Mouse (Mus musculus) kidney, postnatal 4 days (tissue): ENCODE data around the gene Fez2.

Experiments
- DNase-seq, 2 experiments: peaks; one replicate each; pipeline ENCODE4 v3.0.0; 2021; ENCODE audit warnings: mixed read lengths in 2 of 2

Gene Fez2

DNA sequence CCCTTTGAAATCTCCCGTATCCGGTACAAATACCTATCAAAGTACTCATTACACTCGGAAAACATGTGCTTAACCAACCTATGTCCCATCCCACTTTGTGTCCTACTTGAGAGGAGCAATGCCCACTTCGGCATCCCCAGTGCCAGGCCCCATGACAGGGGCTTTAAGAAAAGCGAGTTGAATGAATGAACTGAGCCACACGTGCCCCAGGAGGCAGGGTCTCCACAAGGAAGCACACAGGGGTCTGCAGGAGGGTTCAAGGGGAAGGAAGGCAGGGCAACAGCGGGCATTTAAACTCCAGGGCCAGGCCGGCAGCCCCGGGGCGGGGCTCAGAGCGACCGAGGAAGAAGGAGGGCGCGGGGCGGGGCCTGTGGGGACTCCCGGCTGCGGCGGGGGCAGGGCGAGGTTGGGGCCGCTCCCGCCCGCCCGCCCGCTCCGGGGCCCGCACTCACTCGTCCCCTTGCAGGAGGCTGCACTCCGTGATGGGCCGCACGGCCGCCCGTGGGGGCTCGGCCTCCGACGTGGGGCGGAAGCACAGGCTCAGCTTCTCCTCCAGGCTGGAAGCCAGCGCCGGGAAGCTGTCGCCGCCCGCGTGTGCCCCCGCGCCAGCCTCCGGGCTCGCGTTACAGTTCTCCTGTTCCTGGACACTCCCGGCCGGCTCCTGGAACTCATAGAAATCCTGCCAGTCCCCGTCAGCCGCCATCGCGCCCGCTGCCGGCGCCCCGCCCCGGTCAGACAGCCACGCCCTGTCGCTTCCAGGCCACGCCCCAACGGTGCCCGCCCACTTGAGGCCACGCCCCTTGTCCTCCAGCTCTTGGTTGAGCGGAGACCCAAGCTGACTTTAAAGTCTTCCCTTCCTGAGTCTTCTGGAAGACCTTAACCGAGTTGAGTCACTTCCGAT is at the start of gene Fez2:
Gene Fez2, minus strand, starts transcription at position 772 of the 901 bp plus-strand sequence.
- DNase-seq, result peak; percentile 97 to 98

DNA sequence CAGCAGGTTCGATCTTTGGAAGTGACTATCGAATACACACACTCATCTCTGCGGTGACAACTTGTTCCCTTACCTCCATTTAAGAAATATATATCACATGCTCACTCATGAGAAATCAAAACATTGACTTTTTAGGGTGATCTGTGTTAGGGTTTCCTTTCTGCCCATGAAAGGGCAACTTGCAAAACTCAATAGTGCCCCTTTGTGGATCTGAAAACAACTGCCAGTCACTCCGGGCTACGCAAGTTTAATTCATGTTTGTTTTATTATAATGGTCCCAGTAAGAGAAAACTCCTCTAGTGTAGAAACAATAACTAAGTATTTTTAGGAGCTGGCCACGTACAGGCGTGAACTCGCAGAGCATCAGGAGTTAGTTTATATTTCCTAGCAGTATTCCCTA is 47.5 kb upstream of the Fez2 start:
- no peak for DNase-seq

DNA sequence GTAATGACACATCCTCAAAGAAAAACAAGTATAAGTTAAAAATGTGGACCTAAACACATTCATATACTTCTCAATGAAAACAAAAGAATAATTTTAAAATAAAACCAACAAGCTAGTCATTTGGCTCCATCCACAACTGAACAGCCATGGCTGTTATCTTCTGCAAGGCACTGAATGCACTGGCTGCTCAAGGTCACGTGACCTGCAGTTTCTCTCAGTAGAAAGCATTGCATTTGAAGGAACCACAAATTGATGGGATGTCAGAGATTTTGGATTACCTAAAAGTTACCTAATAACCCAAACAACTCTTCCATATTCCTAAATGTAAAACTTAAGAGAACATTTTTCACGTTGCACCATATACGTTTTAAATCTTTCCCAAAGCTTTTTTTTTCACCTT is 47.1 kb upstream of the Fez2 start:
- DNase-seq, result no peak

DNA sequence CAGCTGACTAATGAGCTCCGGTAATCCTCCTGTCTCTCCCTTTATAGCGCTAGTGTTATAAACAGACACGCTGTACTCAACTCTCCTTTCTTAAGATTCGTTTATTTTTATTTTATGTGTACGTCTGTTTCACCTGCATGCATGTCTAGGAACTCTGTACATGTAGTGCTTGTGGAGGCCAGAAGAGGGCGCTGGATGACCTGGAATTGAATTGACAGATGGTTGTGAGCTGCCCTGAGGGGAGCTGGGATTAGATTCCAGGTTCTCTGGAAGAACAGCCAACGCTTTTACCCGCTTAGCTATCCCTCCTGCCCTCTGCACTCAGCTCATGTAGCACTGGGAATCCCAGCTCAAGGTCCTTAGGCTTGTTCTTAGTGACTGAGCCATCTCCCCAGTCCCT is 42.2 kb upstream of the Fez2 start:
- no peak for DNase-seq

DNA sequence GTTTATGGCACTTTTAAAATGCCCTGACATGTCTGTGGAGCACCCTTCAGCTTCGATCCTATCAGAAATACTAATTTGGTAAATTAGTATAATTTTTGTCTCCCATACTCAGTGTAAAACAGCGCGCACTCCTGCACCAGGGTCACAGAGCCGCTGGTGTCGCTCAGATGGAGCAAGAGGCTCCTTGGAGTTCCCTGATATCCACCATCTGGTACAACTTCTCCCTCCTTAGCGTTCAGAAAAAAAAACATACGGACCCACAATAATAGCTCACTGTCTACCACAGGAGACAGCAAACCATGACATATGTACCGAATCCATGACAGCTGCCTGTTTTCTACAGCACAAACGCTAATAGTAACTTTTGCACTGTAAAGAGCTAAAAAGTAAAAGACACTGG is 37.6 kb upstream of the Fez2 start:
- no peak for DNase-seq

DNA sequence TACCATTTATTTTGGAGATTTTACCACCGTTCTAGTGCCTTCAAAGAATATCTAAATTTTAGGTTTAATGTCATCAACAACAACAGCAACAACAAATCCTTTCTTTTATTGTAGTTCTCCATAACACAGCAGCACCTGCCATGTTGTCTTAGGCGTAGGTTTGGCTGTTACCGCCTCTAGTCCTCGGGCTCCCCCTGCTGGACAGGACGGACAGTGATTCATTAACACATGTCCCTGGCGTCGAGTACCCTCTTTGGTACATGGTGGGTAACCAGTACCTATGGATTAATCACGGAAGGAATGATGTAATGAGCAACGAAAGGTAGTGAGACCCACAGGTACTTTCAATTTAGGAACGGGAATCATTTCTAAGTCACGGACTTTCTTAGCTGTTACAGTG is 37.2 kb upstream of the Fez2 start:
- DNase-seq, result peak; percentile 88

DNA sequence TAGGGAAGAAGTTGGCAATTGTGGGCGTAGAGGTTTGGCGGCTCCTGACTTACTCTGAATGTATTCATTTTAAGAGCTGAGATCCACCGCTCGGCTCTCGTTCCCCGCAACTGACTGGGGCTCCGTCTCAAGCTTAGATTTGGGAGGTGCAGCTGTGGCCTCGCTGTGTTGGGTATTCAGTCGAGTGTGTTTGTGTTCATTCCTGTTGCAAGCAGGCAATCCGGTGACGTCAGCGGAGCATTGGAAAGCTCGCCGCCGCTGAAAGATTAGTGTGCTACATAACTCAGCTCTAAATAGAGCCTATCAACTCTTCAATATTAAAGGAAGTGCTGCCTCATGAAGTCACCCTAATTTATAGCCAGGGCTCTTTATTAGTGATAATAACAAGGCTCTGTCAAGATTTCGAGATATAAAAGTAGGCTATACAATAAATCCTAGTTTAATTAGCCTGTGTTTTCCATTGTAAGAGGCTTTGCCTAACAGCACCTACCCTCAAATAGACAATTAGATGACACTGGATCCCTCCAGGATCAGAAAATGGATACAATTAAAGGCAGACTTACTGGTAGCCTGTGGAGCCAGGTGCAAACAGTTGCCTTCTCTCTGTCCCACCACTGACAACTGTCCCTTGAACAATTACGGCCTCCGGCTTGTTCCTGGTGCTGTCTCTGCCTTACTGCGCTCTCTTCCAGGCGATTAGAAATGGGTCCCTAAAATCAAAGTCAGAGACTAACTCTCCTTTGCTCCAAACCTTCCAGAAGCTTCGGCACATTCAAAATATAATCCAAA is 36.4 kb upstream of the Fez2 start:
- peak; percentile 29 to 40 for DNase-seq

DNA sequence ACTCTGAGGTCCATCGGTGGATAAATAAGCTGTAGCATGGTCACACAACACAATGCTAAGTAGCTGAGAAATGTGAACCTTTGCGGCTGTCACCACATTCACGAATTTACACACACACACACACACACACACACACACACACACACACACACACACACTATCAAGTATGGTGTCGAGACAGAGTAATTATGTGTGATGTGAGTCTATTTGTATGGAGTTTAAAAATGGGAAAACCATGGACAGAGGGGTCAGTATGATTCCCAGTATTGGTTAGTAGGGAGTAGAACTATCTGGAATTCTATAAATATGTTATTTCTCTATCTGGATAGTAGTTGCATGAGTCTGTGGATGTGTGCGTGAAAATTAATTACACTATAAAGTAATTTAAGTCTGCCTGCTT is 35.6 kb upstream of the Fez2 start:
- DNase-seq, result no peak

DNA sequence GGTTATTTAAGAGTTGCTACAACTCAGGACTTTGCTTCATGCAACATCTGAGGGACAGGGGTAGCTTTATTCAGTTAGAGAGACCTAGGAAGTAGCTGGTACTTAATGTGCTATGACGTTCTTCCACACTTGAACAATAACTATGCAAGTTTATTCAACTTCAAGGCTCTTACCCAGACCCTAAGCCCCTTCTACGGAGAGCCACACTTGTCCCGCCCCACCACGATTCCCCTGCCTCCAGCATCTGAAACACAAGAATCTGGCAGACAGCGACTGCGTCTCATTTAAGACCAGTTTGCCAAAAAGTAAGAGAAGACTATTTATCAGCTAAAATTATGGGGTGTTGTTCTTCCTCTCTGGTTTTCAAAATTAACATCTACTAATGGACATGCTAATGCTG is 33.9 kb upstream of the Fez2 start:
- DNase-seq, result peak; percentile 10 to 12

DNA sequence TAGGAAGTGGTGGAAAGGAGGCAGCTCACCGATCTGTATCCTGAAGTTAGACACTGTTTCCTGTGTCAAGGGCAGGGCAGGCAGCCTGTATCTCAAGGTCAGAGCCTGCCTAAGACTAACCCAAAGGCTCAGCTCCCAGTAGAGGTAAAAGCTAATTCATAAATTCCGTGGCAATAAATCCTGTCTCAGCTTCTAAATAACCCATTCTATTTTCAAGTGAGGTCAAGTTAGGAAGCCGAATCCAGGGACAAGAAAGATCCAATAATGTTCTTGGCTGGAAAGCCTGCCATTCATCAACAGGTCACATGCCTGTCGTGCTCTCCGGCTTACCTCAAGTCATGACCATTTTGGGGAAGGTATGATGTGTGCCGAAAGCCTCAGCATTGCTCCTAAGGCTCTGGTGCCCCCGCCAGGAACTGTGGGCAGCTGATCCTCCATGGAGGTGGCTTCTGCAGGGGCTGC is 33.4 kb upstream of the Fez2 start:
- DNase-seq, result peak in 1 of 2 experiments; percentile 30

DNA sequence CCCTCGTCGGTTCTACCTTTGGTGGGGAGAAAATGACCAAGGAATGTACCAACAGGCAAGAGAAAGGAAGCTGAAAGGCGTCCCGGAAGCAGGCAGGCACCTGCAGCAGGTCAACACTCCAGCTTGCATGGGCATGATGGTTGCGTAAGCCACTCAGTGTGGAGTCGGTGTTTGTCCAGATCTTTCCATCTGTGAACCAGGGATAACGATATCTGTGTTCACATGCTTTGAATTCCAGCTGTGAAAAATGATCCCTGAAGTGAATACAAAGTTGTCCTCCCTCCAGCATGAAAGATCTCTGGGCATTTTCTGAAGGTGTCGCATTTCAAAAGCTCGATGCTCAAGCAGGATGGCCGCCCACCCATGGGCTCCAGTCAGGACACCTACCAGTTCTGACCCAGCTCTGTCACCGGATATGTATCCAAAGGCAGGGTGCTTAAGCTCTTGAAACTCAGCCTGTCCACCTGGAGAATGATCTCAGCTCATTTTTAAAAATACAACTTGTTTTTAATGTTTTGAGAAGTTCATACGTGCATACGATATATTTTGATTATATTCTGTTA is 31.8 kb upstream of the Fez2 start:
- peak in 1 of 2 experiments; percentile 20 for DNase-seq

DNA sequence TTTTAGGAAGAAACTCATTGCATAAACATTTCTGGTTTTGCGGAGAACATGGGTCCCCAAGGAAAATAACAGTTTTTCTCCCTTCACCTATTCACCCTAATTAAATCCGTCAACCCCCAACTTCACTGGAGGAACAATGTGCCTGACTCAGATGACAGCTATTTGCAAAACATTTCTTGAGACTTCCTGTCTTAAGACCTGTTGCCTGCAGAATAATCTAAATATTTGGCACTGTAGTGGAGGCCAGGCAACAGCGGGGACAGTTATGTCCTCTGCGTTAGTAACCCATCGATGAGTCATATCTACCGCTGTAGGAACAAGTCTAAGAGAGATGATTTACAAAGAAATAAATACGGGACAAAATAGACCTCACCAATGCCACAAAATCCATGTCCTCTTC is 26.9 kb upstream of the Fez2 start:
- DNase-seq, result no peak

DNA sequence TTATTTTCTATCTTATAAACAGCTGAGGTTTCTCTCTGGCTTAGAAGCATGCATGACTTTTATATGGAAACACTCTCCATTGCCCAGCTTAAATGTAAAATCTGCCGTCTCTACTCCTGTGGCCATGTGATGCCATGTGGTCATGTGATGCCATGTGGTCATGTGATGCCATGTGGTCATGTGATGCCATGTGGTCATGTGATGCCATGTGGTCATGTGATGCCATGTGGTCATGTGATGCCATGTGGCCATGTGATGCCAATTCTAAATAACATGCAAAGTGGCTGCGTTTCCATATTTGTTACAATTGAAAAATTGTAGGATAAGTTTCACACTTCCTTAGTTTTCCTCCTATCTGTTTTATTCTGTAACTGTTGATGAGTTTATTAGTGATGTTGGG is 22.8 kb upstream of the Fez2 start:
- no peak for DNase-seq

DNA sequence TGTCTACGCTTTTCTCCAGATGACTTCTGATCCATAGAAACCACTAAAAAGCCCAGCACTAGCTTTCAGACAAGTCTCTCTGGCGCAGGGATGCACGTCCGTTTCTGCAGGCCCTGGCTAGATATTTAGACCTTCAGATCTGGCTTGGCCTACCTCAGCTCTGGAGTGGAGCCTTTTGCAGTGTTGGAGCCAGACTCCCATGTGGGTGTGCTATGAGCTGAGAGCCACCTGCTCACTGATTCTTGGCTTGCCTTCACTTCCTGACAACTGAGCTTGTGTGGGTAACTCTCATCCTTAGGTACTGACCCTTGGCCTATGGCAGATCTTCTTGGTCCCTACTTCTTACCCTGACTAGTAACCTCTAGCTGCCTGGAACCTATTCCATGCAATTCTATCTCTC is 19.2 kb upstream of the Fez2 start:
- no peak for DNase-seq

DNA sequence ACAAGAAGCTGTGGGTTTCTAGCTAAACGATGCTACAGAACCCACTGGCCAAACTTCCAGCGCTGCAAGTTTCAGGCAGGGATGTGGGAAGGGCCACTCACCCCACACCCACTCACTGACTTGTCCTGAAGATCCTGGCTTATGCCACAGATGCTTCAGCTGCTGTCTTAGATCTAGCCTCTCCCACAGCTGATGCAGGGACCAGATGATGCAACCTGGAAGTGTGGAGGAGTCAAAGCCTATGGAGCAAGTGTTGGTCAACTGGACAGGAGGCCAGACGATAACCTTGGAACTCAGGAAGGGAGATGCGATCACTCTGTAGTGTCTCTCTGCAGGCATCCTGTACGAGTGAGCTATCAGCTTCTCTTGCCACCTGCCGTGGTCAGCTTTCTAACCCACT is 17.7 kb upstream of the Fez2 start:
- DNase-seq, result no peak

DNA sequence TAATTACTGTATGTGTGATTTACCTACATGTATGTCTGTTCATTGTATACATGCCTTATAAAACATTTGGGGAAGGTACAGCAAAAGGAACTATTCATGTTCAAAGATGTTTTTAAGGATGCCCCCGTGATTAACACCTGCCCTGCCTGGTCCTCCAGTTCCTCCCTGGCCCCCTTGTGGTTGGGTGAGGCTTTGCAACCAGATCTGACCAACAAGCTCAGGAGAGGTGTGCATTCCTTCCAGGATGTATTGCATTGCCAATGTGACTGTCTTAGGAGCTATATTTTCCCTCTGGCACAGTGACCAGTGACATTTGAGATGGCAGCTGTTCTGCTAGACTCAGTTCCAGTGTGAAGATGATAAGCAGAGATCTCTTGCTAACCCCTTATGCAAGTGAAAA is 16.8 kb upstream of the Fez2 start:
- peak; percentile 78 to 79 for DNase-seq

DNA sequence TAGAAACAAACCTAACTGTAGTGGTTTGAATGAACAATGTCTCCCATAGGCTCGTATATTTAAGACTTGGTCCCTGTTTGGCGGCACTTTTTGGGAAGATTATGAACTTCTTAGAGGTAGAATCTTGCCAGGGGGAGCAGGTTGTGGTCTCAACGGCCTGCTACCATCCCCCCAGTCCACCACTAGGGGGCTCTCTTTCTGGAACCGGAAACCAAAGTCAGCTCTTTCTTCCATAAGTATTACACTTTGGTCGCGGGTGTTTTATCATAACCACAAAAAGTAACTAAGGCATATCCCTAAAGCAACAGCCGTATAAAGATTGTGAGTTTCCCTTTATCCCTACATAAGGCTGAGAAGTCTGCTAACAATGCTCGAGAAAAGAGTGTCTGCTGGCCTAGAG is 12.4 kb upstream of the Fez2 start:
- DNase-seq, result no peak

DNA sequence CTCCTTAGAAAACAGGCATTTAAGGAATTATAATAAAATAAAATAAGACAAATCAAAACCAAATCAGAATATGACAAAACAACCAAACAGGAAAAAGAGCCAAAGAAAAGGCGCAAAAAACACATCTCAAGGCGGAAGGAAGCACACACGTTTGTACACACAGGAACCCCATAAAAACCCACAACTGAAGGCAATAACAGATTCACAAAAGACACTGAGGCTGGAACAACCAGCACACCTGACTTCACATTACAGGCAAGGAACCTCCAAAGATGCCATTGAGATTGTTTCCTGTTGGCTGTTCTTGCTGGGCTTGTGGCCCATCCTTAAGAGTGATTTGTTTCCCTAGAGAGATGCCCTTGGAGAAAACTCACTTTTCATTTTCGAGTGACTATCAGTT is 11.1 kb upstream of the Fez2 start:
- DNase-seq, result no peak

DNA sequence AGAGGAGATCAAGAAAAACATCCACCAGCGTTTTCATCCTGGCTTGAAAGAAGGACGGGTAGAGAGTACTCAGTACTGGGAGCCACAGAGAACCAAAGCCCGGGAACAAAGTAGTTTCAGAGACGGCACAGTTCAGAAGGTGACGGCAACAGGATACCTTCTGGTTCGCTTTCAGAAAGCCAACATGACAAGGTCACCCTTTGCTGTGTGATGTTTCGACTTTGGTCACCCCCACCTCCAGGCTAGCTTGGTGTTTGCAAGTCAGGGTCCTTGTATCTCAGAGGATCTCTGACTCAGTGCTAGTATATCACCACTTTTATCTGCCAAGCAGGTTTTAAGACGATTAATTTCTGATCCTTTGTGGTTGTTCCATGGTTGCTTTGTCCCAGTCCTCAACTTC is 7.1 kb upstream of the Fez2 start:
- DNase-seq, result no peak

DNA sequence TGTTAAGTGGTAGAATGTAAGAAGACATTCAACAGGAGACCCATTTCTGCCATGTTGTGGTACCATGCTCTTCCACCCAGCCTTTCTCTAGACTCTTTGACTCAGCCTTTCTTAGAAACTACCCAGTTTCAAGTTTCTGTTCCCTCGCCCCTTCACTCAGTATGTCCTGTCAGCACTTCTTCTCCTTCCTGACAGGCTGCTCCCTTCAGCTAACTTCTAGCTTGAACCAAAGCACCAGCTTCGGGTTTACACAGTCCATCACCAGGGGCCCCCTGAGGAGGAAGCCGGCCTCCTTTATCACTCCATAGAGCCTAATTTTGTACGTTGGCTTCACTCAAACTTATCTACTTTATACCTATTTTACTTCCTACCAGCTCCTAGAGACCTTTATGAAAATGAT is 1.3 kb upstream of the Fez2 start:
- no peak for DNase-seq

DNA sequence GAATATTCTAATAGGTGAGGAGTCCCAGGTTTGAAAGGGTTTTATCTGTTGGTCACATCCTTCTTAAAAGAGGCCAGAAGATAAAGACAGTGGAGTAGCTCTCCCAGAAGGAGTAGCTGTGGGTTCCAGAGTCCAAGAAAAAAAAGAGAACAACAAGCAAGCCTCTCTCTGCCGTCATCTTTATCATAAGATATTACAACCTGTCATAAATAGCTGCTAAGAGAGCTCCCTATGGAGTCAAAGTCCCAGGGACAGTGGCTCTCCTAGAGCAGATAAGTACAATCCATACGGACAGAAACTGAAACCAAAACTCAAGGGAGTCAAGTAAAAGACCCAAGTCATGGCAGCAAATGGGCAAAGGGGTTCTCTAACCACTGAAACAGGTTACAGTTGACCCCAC is 2.7 kb downstream of the Fez2 start:
- no peak for DNase-seq

DNA sequence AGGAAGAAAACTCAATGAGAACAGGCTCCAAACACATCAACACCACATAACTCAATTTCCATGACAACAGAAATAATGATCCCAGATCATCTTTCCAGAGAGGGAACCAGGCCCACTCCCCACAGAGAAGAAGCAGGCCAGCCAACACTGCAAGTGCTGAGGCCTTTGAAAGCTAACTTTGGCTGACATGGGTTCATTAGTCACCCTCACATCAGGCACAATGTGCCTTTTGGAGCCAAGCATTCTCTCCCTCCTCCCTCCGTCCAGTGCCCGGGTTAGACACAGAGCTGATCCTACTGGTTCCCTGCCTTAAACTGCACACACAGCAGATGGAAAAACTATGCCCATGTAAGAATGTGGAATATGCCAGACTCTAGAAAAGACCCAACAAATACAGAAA is 8.1 kb downstream of the Fez2 start:
- no peak for DNase-seq

DNA sequence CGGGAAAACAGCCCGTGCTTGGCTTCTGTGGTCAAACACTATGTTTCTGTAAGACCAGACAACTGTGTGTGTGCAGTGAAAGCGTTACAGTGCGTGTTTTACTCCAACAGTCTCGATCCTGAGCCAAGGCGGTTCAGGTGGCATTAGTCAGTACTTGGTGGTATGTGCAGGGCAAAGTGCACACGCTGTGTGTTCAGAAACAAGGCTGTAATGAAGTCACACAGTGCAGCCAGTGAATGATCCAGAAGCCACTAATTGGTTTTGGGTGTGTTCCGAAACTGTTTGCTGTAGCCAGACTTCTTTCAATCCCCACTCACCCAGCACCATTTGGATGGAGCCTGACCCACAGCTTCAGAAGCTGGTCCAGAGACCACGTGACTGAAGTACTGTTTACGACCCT is 9.6 kb downstream of the Fez2 start:
- DNase-seq, result no peak

DNA sequence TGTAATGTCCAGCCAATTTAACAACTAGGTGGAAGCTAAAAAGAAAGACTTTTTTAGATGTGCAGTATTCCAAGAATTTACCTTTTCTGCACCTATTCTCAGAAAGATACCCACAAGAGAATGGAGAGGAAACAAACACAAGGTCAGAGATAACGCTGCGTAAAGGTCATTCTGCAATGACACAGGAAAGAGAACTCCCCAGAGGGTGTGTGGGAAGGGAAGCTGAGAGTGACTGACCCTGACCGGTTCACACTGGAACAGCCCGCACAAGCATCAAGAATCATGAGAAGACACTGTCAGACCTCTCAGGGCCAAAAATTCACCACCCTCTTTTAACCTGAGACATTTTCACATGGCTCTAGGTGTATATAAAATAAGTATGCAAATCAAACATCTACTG is 10.4 kb downstream of the Fez2 start:
- DNase-seq, result no peak
